Mouse (Mus musculus): ENCODE measurements around the gene Aurkb. TPM values are rescaled to one million over a fixed set of nuclear protein-coding genes. Genes with fewer than 3 reads are reported as not detected.
"Not testable (repeated sequence)": the region's sequence is repeated elsewhere in the genome, so short reads cannot be mapped to it uniquely, and the experiment has no call there.

Aurkb gene
- total RNA-seq (2021): under 1 TPM; 0.25 to 0.30 TPM
- long read RNA-seq, experiment 1: 0 reads
- long read RNA-seq, experiment 2: 0 reads

GRCm38 (mm10) chr11:69045531-69046394, at the start of gene Aurkb:
Gene Aurkb (plus strand): TSS chr11:69045647.
- intact Hi-C loops (cut with DNase I): no loop called here
- H3K27ac ChIP-seq: no peak within 1 kb of the TSS
- peak; percentile 24; the same call in 1 of the 2 replicates for TF ChIP-seq CTCF (IDR thresholded peaks at IDR 0.05)
- peak within 1 kb of the TSS; percentile 59 for H3K4me3 ChIP-seq
- DNase-seq (ENCODE audit: extremely low spot score in 1 of 2, low spot score in 2 of 2): peak; percentile 63 to 71

DNA sequence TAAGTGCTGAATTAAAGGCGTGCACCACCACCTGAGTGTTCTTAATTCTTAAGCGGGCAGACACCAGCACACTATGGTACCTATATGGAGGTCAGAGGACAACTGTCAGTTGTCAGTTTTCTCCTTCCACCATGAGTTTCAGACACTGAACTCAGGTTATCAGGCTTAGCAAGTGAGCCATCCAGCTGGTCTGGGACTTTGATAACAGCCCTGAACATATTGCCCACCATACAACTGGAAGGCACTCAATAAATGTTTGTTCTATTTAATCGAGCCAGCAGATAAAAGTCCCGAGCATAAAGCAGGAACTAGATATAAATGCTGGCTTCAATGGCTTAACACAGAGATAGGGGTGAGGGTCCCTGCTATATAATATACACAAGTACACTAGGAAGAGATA, 48.4 kb upstream of the Aurkb start:
- no peak for TF ChIP-seq CTCF (IDR thresholded peaks at IDR 0.05)
- Histone ChIP-seq H3K27ac (no peak overlapping the region), H3K4me3 (no peak overlapping the region)
- no peak for DNase-seq (ENCODE audit: extremely low spot score in 1 of 2, low spot score in 2 of 2)
- intact Hi-C loops (cut with DNase I): no loop called here

GRCm38 (mm10) chr11:69002782-69003181, 42.7 kb upstream of the Aurkb start:
- DNase-seq (ENCODE audit: extremely low spot score in 1 of 2, low spot score in 2 of 2); H3K27ac ChIP-seq; H3K4me3 ChIP-seq; intact Hi-C loops (cut with DNase I): not testable (repeated sequence)

DNA sequence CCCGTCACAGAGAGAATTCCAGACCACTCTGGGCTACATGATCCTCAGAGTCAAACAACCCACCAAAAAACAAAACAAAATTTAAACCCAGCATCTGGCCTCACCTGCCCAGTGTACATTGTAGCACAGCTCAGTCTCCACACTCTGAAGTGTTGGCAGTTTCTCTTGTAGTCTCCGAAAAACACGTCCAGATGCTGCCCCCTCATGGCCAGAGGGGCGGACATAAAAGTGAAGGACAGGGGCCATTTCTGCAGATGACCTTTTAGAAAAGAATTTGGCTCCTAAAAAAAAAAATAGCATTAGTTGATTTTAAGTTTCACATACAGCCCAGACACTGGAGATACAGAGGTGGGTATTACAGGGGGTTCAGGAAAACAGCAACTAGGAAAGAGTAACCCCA, 41.9 kb upstream of the Aurkb start:
- no peak for DNase-seq (ENCODE audit: extremely low spot score in 1 of 2, low spot score in 2 of 2)
- intact Hi-C loops (cut with DNase I): no loop called here
- no peak overlapping the region for H3K4me3 ChIP-seq
- TF ChIP-seq CTCF (IDR thresholded peaks at IDR 0.05): peak; percentile 23
- no peak overlapping the region for H3K27ac ChIP-seq

DNA sequence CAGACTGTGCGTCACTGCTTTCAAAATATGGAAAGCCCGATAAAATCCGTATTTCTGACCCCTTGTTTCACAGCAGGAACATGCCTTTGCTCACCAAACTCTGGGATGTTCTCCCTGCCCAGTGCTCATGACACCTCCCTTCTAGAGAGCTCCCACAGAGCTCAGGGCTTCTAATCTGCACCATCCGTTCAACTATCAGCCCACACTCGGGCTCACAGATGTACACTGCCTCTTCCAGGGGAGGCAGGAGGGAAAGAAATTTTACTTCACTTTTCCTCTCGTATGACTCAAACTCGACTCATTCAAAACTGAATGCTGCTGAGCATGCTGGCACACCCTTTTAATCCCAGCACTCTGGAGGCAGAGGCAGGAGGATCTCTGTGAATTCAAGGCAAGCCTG, 40.3 kb upstream of the Aurkb start:
- no peak for TF ChIP-seq CTCF (IDR thresholded peaks at IDR 0.05)
- no peak overlapping the region for H3K4me3 ChIP-seq
- H3K27ac ChIP-seq: no peak overlapping the region
- intact Hi-C loops (cut with DNase I): no loop called here
- DNase-seq (ENCODE audit: extremely low spot score in 1 of 2, low spot score in 2 of 2): no peak

- DNase-seq (ENCODE audit: extremely low spot score in 1 of 2, low spot score in 2 of 2); H3K4me3 ChIP-seq; H3K27ac ChIP-seq; intact Hi-C loops (cut with DNase I): not testable (repeated sequence)
Measured at GRCm38 (mm10) chr11:69006575-69006974, 38.9 kb upstream of the Aurkb start.

DNA sequence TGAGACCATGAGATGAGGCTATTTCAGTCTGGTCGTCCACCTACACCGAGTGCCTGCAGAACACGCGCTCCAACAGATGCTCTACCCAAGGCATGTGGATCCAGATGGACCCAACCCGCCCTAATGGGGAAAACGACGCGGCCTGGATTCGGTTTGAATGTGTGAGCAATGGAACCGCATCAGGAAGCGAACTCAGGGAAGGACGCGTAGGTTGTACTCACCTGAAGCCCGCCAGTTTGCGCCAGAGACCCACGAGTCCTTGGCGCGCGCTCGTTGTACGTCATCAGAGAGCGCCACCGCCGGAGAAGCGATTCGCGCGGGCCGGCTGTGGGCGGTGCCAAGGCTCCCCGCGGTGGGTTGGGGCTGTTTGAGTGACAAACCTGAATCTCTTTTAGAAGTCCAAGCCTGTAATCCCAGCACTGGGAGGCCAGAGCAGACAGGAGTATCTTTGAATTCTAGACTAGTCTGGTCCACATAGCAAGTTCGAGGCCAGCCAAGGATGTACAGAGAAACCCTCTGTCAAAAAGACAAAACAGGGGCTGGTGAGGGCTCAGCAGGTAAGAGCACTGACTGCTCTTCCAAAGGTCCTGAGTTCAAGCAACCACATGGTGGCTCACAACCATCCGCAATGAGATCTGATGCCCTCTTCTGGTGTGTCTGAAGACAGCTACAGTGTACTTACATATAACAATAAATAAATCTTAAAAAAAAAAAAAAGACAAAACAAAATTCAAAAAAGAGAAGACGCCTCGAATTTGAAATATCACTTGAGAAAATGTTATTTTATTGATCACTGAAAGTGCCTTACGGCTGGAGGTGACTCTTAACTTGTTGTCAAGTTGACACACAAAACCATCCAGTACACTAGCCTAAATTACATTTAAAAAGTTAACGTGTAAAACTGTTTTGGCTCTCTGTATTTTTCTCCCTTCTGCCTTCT, 37.0 kb upstream of the Aurkb start, which contains the start of gene Pfas:
TSS of gene Pfas (minus strand) at position 279 of the 940 bp plus-strand sequence.
- Histone ChIP-seq H3K27ac (peak within 1 kb of the TSS; percentile 41; the same call in 1 of the 2 replicates), H3K4me3 (peak within 1 kb of the TSS; percentile 53)
- peak; percentile 92 to 94 for DNase-seq (ENCODE audit: extremely low spot score in 1 of 2, low spot score in 2 of 2)
- peak; percentile 0 for TF ChIP-seq CTCF (IDR thresholded peaks at IDR 0.05)
- intact Hi-C loops (cut with DNase I): no loop called here

- TF ChIP-seq CTCF (IDR thresholded peaks at IDR 0.05): no peak
- Histone ChIP-seq H3K4me3 (no peak overlapping the region), H3K27ac (no peak overlapping the region)
- no peak for DNase-seq (ENCODE audit: extremely low spot score in 1 of 2, low spot score in 2 of 2)
- intact Hi-C loops (cut with DNase I): no loop called here
Measured at GRCm38 (mm10) chr11:69009508-69009907, 35.9 kb upstream of the Aurkb start.

- DNase-seq (ENCODE audit: extremely low spot score in 1 of 2, low spot score in 2 of 2): no peak
- no peak for TF ChIP-seq CTCF (IDR thresholded peaks at IDR 0.05)
- intact Hi-C loops (cut with DNase I): no loop called here
- Histone ChIP-seq H3K27ac (no peak overlapping the region), H3K4me3 (no peak overlapping the region)
Measured at GRCm38 (mm10) chr11:69010400-69011323, 34.8 kb upstream of the Aurkb start.

DNA sequence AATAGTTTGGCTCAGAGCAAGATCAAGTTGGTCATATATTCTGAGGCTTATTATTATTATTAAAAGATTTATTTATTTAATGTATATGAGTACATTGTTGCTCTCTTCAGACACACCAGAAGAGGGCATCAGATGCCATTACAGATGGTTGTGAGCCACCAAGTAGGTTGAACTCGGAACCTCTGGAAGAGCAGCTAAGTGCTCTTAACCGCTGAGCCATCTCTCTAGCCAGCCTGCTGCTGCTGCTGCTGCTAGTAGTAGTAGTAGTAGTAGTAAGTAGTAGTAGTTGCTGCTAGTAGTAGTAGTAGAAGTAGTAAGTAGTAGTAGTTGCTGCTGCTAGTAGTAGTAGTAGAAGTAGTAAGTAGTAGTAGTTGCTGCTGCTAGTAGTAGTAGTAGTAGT, 34.0 kb upstream of the Aurkb start:
- DNase-seq (ENCODE audit: extremely low spot score in 1 of 2, low spot score in 2 of 2); H3K27ac ChIP-seq; H3K4me3 ChIP-seq; intact Hi-C loops (cut with DNase I): not testable (repeated sequence)
- peak; percentile 2; the same call in 1 of the 2 replicates for TF ChIP-seq CTCF (IDR thresholded peaks at IDR 0.05)

- H3K4me3 ChIP-seq: peak overlapping the region; percentile 64
- TF ChIP-seq CTCF (IDR thresholded peaks at IDR 0.05): no peak
- intact Hi-C loops (cut with DNase I): no loop called here
Measured at GRCm38 (mm10) chr11:69012071-69012601, 33.3 kb upstream of the Aurkb start.

More at GRCm38 (mm10) chr11:69012071-69012601, 33.3 kb upstream of the Aurkb start:
- peak; percentile 82 for DNase-seq (ENCODE audit: extremely low spot score in 1 of 2, low spot score in 2 of 2)
- H3K27ac ChIP-seq: peak overlapping the region; percentile 91
